Mouse (Mus musculus): Measurements from ENCODE around the gene Ackr1.
"Not testable (repeated sequence)": the region's sequence is repeated elsewhere in the genome, so short reads cannot be mapped to it uniquely, and the experiment has no call there.

Gene Ackr1

DNA sequence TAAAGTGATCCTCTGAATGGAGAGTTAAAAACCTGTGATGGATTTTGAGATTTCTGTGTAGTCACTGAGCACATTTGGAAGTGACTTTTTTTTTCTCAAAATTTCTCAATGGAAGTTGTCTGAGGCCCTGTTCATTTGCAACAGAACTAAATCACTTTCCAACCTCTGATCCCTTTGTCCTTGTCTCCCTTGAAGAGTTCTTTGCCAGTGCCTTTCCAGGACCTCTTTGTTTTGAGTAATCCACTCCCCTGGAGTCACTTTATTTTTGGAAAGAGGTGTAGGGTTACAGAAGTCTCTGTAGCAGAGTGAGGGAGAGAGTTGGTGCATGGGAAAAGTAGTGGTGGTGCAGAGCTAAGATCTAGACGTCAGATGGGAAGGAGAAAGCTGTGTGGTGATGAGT lies 15.0 kb upstream of the Ackr1 start:
- no peak for DNase-seq

DNA sequence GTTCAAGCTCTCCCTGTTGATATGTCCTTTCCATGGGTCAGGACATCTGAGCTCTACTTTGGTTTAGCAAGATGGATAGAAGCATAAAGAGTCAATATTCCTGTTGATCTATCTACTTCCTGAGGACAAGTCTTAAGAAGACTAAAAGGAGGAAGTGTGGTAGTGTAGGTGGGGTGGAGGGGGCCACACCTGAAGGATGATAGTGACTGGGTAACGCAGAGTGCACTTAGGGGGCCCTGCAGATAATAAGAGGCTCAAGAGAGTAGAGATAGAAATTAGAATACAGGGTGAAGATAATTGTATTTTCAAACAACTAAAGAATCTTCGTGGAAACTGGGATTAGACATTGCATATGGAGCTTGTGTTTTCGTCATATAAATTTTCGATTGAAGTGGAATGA lies 11.6 kb upstream of the Ackr1 start:
- no peak for DNase-seq

DNA sequence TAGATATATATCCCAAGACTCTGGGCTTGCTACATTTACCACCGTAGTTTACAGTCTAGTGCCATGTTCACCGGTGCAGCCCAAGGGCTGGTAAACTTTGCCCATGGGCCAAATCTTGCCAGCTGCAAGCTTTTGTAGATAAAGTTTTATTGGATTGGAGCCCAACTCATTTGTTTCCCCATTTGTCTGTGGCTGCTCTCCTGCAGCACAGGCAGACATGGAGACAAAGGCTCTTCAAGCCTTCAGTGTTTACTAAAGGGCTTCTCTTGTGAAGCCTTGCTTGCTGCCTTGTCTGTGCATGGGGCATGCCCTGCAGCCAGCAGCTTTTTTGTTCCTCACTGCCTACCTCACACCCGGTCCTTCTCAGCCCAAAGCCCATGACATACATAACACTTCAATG lies 10.4 kb upstream of the Ackr1 start:
- DNase-seq: no peak

DNA sequence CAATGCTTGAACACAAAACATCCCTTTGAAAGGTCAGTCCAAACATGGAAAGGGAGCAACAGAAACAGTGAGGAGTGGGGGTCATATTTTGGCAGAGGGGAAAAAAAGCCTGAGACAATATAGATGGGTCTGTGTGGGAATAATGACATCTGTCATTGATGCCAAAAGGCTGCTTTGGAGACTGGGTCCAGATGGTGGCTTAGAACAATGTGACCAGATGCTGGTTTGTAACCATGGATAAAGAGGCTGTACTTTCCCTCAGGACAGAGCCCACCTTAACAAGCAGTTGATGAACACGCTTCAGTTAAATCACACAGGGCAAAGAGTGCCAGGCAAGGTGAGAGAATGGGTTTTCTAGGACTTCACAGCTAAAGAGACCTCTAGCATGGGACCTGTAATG lies 8.9 kb upstream of the Ackr1 start:
- no peak for DNase-seq

DNA sequence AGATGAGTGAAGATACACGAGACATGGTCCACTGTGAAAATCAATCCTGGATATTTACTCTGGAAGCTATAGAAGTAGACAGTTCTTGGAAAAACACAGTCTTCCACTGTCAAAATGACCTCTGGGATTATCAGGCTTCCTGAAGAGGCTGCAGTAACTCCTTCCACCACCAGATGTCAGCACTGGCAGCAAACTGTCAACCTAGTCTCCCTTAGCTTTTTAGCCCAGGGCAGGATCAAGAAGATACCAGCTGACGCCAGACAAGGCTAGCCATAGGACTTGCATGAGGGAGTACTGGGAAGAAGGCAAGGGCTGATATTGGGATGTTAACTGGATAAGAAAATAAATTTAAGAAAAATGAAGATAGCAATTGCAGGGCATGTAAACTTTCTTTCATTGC lies 6.0 kb upstream of the Ackr1 start:
- peak; percentile 80 for DNase-seq

DNA sequence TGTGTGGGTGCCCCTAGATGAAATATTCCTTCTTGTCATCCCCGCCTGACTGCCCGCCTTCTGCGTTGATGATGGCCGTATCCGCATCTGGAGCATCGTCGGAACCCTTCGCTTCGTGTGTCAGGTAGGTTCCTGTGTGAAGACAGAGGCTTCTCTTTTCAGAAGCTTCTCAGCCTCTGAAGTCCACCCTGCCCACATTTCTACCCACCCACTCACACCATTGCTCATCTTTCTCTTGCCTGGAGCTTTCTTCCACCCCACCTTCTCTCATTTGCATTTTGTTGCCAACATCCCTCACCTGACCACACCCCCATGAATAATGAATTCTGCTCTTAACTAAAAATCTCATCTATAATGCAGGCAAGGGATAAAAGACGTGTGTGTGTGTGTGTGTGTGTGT lies 3.5 kb upstream of the Ackr1 start:
- DNase-seq: no peak

DNA sequence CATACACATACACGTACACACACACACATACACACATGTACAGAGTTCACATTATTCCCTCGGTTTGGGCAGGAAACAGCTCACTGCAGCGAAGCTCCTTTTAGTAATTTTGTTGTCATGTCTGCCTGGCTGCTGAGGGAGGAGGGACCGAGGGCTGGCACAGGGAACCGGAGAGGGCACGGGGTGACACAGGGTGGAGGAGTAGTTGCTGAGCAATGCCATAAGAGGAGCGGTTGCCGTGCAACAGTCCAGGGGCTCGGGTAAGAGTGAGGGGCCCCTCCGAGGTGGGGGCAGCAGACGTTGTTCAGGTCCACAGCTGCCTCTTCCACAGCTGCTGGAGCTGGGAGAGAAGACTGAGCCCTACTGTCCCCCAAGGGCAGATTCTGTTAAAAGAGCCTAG lies 2.4 kb upstream of the Ackr1 start:
- no peak for DNase-seq

DNA sequence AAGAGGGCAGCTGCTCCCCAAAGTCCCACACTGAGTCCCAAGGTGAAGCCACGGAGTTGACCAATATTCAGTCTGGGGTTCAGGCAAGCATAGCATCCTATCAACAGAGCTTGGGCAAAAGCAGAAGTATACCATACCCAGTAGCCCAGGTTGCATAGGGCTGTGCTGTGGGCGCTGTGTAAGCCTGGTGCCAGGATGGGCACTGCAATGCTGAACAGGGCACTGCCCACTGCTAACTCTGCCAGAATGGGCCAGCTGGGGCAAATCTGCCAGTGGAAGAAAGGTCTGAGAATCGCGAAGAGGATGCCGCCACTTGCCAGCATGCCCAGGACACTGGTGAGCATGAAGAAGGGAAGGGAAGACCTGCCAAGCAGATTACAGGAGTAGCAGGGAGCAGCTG lies 1.1 kb downstream of the Ackr1 start:
- DNase-seq: no peak

DNA sequence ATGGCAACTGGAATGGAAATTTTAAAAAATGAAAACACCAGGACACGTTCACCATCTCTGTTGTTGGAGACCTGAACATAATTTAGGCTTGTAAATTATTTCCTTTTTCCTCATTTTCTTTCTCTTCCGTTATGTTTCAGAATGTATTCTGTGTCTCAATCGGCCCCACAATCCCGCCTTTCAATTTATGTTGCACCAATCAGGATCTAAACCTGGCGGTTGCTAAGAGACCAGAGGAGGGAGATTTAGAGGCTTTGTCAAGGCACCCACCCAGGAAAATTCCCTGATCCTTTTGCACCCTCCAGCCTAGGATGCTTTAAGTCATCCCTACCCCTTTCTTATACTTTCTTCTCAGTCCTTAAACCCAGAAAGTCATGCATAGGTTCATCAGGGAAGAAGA lies 3.8 kb downstream of the Ackr1 start:
- DNase-seq: no peak

DNA sequence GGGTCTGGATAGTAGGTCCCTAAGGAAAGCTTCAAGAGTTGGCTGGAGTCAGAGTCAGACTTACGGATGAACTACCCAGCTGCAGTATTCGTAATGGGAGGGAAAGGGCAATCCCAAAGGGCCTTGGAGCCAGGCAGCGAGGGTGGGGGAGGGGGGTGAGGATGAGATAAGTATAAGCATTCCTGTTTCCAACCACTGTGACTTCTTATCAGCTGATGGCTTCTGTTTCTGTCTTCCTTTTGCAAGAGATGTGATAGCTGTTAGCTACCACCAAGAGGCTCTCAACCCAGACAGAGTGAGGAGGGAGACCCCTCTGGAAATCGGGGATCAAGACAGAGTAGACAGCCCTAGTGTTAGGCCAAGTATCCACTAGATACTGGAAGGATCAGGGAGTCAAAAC lies 4.4 kb downstream of the Ackr1 start:
- no peak for DNase-seq

DNA sequence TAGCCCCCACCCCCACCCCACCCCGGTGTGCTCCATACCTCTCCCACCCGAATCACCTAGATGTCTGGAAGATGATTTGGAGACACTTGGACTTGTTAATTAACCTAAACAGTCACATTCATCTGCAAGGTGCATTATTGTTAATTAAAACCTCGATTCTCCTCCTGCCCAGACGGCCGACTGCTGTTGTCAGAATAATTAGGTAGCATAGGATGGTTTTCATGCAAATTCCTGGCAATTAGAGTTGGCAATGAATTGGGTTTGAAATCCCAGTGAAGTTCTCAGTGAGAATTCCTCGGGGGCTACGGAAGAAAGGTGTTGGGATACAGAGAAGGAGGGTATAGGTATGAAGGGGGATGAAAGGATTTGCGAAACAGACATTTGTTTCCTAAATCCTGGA lies 5.1 kb downstream of the Ackr1 start:
- no peak for DNase-seq

DNA sequence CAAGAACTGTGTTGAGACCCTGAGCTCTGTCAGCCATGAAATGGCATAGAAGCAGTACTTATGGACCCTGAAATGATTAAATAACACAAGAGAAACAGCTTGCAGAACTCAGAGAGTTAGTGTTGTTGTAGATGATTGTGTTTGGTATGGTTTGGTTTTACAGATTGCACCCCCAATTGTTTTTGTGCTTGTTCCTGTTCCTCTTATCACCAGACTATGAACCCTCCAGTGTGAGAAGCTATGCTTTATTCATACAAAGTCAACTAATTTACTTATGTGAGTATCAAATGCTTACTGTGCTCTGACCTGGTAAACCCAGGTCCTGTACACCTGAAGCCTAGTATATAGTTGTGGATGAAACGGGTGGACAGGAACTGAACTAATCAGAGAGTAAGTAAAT lies 7.0 kb downstream of the Ackr1 start:
- no peak for DNase-seq

DNA sequence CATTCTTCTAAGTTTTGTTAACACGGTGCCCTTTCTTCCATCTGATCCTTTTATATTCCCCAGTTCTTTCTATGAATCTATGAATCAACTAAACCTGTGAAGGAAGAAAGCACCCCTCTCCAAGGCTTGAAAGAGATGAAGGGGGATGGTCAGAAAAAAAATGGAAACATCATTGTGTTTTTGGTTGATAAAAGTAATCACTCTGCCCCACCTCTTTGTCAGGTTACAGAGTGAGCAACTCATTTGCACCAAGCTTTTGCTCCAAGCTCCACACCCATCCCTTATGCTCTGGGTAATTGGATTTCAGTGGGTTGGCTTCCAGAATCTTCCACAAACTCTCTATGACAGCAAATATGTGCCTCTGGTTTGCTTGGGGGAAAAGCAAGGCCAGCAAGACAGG lies 8.2 kb downstream of the Ackr1 start:
- DNase-seq: no peak

DNA sequence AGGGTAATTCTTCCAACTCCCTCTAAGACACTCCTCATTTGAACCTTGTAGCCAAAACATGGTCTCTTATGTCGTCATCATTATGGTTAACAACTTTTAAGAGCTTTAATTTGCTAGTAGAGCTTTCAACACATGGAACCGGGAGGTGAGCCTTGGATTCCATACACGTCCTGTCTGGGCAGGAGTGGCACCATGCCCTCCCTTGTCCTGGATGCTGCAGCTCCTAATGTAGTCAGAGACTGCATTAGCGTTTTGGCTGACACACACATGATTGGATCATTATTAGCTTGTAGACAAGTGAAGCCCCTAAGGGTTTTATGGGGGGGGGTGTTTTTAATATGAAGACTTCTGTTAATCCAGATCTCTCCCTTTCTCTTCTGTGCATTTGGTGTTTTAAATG lies 8.6 kb downstream of the Ackr1 start:
- no peak for DNase-seq

DNA sequence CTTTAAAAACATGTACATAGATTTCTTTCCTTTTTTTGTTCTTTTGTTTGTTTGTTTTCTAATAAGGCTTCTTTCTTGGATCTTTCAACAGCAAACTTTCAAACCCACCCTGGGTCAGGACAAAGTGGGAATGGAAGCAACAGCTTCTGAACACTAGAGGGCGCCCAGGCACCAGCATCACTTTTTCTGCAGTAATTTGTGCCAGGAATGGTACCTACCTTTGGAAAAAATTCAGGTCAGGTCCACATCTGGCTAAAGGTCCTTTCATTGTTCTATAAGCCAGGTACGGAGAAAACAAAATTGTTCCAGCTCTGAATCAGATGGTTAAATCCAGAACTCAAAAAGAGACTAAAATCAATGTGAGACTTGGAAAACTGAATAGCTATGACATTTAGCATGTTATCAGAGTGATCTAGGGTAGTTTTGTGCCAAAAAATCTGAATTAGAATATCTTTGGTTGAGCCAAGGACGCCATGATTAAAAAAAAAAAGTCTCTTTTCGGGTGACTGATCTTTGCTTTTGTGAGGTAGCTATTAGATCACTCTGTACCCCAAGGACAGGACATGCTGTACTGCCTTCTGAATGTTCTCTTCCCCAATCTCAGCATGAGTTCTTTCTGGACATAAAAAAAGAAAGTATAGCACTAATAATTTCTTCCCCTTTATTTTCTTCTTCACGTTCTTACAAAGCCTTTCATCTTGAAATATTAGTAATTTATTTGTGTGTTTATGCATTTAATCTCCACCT lies 9.5 kb downstream of the Ackr1 start:
- peak; percentile 63 for DNase-seq

DNA sequence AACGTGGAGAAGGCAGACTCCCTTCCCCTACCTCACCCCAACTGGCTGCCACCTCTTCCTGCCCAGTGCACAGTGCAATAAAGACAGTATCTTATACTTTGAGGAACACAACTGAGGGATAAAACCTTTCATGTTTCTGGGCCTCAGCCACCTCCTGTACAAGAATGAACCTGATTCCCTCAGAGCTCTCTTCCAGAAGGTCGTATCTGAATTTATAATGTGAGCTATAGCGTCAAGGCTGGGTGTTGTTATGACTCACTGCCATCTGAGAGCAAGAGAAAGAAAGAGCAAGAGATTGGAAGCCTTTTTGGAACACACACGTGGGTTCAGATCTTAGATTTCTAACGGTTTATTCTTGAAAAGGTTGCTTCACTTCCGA lies 11.3 kb downstream of the Ackr1 start:
- no peak for DNase-seq

DNA sequence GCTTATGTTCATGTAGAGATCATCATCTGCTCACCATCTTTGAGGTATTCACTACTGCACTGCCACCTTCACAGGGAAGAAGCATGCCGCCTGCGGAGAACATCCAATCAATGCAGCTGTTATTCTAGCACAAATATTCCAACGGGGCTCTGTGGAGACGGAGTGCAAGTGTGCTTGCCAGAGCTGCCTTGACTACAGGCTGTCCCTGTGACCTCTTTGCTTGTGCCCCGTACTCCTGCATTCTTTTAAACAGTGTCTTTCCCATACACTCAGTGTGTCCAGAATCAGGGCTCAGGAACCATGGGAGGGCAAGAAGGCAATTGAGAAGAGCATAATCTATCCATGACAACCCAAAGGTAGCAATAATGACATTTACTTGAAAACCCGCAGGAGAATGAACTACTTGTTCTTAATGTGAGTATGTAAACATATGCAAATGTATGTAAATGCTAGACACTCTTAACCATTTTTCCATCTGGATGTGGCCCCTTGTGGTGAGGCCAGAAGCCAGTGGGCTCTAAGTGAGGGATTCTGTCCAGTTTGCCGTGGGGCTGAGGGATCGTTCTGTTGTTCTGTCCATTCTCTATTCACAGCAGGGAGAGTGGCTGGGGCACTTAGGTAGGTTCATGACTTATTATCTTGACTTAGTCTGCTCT lies 11.8 kb downstream of the Ackr1 start:
- DNase-seq: no peak

DNA sequence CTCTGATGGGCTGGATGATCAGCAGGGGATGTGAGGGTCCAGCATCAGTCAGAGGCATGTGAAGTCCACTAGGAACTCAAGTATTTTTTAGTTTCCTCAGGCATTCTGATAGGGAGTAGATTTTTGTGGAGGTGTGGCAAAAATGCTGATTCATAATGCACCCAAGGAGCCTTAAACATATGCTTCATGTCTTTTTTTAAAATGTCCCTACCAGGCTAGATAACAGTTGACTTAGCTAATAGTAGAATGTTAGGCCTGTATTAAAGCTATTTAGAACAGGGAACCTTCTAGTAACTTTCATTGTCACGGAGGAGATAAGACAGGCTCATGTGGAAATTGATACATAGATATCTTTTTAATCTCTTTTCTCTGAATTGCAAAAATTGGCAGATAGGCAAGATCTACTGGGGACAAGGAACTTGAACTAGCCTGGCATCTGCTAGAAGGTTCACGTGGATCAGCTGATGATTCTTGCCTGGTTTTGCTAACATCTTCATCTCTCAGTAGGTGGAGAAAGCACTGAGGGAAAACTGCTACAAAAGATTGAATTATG lies 15.5 kb downstream of the Ackr1 start:
- DNase-seq: no peak

DNA sequence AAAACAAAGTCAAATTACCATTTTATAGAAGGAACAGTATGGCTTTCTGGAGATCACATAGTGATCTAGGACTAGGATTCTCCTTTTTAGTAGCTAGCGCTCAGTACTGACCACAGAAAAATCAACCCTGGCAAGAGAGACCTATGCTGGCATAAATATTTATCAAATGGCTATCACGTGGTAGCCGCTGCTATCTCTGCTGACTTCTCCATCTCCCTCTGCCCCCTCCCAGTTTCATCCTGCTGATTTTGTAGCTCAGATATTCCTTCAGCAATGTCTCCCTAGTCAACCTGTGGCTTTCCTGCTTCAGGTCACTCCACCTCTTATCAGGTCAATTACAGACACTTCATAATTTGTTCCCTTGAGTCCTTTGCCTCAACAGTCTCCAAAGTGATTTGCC lies 17.8 kb downstream of the Ackr1 start:
- DNase-seq: no peak

DNA sequence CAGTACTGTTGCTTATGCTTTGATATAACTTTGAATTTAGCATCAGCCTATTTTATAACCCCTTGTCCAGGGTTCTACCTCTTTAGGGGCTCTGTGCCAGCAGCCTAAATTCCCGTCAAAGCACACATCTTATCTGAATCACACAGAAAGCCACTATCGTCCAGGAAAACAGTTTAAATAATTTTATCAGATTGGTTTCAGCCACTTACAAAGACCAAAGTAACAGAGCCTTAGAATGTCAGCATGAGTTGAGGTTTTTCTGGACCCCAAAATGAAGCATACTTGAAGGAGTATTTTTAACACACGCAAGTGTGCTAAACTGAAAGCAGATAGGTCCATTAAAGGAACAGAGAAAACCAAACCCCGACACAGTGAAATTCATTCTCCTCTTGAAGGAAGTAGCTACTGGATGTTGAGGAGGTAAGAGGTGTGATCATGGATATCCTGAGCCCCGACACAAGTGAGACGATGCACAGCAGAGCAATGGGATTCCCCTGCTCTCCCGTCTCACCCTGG lies 20.0 kb downstream of the Ackr1 start:
- DNase-seq: not testable (repeated sequence)

DNA sequence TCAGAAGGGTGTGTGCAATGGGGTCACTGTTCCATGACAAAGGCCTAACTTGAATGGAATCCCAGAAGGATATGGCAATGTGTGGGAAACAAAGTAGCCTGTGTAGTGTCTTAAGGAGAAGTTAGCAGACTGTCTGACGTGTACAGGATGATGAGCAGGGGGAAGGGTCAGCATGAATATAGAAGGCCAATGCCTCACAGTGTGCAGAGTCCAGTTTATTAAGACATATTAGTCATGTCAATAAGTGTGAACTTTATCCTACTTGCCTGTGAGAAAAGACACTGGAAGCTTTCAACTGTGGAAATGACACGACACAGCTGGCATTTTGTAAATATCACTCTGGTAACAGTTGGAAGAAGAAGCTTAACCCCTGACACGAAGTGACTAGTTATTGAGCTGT lies 30.8 kb downstream of the Ackr1 start:
- not testable (repeated sequence) for DNase-seq

Data from cerebellum, adult 8-10 months (tissue).